Comparison of ENCODE assay signal across 22 mouse cellular contexts in the genomic region with DNA sequence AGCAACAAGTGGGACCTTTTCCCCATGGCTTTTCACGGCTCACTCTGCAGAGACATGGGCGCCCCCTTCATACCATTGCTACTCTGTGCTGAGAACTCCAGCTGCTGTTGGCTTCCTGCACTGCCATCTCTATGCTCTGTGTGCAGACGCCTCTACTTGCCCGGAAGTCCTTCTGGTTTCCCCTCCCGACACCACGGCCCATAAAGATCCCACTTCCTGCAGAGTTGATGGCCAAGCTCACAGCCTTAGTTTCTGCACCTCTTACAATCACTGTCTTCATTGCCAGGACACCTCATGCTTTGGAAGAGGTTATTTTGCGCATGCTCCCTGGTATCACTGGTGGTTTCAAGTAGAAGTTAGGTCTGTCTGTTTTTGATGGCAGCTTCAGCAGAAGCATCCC.
DNase-seq lines count a peak whose midpoint lies in the region; ATAC-seq and TF ChIP-seq lines count a peak whose summit lies in the region.
"Had no signal": no experiment of that assay in that cellular context is flagged by ENCODE, and none has a peak within 500 bp of the region (broad histone marks: within the 10 kb centered on the region; RNA-seq: fewer than 3 reads in every experiment).

No protein-coding gene starts in this region.

- no peaks in the 10 kb centered on the region for H3K36me3 ChIP-seq in thymus, adult 2 months (ENCODE audit: control insufficient read depth, insufficient read depth, low read length)
- H3K36me3 ChIP-seq in neural tube, embryonic 15.5 days, result no peaks in the 10 kb centered on the region
- H3K36me3 ChIP-seq: embryonic facial prominence, embryonic 12.5 days; embryonic facial prominence, embryonic 15.5 days; forebrain, embryonic 15.5 days; hindbrain, embryonic 12.5 days; hindbrain, embryonic 15.5 days had no signal

- no peak for TF ChIP-seq CTCF in thymus, adult 2 months (IDR thresholded peaks at IDR 0.05; ENCODE audit: borderline replicate concordance, control insufficient read depth, extremely low read depth, insufficient read depth, low read length, poor library complexity)

- peak; percentile 28 to 33 for DNase-seq in CD8-positive naive resting alpha-beta T cell, adult 2 months (ENCODE audit: low read depth in 2 of 2, low spot score in 2 of 2)
- DNase-seq in T-cell, adult 2 months (ENCODE audit: low spot score), result peak; percentile 54
- peak; percentile 42 for DNase-seq in thymus, adult 2 months
- DNase-seq in thymus, postnatal 25 days, result peak; percentile 42
- DNase-seq in cerebellum, postnatal 4 days (ENCODE audit: low spot score in 2 of 2), result no peak
- no peak for DNase-seq in layer of hippocampus, adult 9-10 months (ENCODE audit: low spot score)
- no peak for DNase-seq in adrenal gland, postnatal 10 days
- DNase-seq: adrenal gland, postnatal 14 days; cerebellum, adult 11 months; cerebellum, adult 2 months; cerebellum, adult 9-11 months; cerebellum, postnatal 25 days; gastrocnemius, postnatal 25 days; heart, adult 2 months had no signal

- no peaks in the 10 kb centered on the region for H3K4me1 ChIP-seq in thymus, adult 2 months (replicated peaks; ENCODE audit: control insufficient read depth, insufficient read depth, low read length)
- no peaks in the 10 kb centered on the region for H3K4me1 ChIP-seq in neural tube, embryonic 15.5 days
- H3K4me1 ChIP-seq: embryonic facial prominence, embryonic 12.5 days; embryonic facial prominence, embryonic 15.5 days; forebrain, embryonic 15.5 days; hindbrain, embryonic 12.5 days; hindbrain, embryonic 15.5 days had no signal

- H3K4me2 ChIP-seq in neural tube, embryonic 15.5 days, result no peak overlapping the region
- H3K4me2 ChIP-seq: embryonic facial prominence, embryonic 12.5 days; embryonic facial prominence, embryonic 15.5 days; forebrain, embryonic 15.5 days; heart, embryonic 11.5 days; hindbrain, embryonic 12.5 days; hindbrain, embryonic 15.5 days had no signal

- ATAC-seq in neural tube, embryonic 15.5 days (ENCODE audit: low FRiP score), result no peak
- ATAC-seq: CD4-positive, CD25-positive, alpha-beta regulatory T cell, adult 4 months; forebrain, embryonic 15.5 days had no signal

- H3K9me3 ChIP-seq in neural tube, embryonic 15.5 days (replicated peaks), result no peaks in the 10 kb centered on the region
- H3K9me3 ChIP-seq: embryonic facial prominence, embryonic 12.5 days; embryonic facial prominence, embryonic 15.5 days; forebrain, embryonic 15.5 days; hindbrain, embryonic 12.5 days; hindbrain, embryonic 15.5 days had no signal

- TF ChIP-seq POLR2A in thymus, adult 2 months (IDR thresholded peaks at IDR 0.05; ENCODE audit: control insufficient read depth, extremely low read depth, insufficient read depth, low read length, poor library complexity), result no peak

- H3K27ac ChIP-seq in thymus, adult 2 months (ENCODE audit: control insufficient read depth, insufficient read depth, low read length), result no peak overlapping the region
- H3K27ac ChIP-seq in neural tube, embryonic 15.5 days (replicated peaks), result no peak overlapping the region
- H3K27ac ChIP-seq: embryonic facial prominence, embryonic 12.5 days; embryonic facial prominence, embryonic 15.5 days; forebrain, embryonic 15.5 days; heart, adult 2 months; hindbrain, embryonic 12.5 days; hindbrain, embryonic 15.5 days had no signal

- no peaks in the 10 kb centered on the region for H3K27me3 ChIP-seq in thymus, adult 2 months (ENCODE audit: control insufficient read depth, insufficient read depth, low read length)
- no peaks in the 10 kb centered on the region for H3K27me3 ChIP-seq in neural tube, embryonic 15.5 days (replicated peaks)
- H3K27me3 ChIP-seq: embryonic facial prominence, embryonic 12.5 days; embryonic facial prominence, embryonic 15.5 days; forebrain, embryonic 15.5 days; hindbrain, embryonic 12.5 days; hindbrain, embryonic 15.5 days had no signal

- H3K4me3 ChIP-seq in thymus, adult 2 months (ENCODE audit: control insufficient read depth, insufficient read depth, low read length), result no peak overlapping the region
- no peak overlapping the region for H3K4me3 ChIP-seq in neural tube, embryonic 15.5 days (replicated peaks)
- H3K4me3 ChIP-seq: embryonic facial prominence, embryonic 12.5 days; embryonic facial prominence, embryonic 15.5 days; forebrain, embryonic 15.5 days; heart, adult 2 months; hindbrain, embryonic 12.5 days; hindbrain, embryonic 15.5 days had no signal

- WGBS in thymus, adult 2 months, result 53% methylated on average over 7 of the region's 7 CpGs
- WGBS in neural tube, embryonic 15.5 days, result 91% methylated on average over 7 of the region's 7 CpGs

- no peak overlapping the region for H3K9ac ChIP-seq in neural tube, embryonic 15.5 days (replicated peaks)
- H3K9ac ChIP-seq: embryonic facial prominence, embryonic 12.5 days; embryonic facial prominence, embryonic 15.5 days; forebrain, embryonic 15.5 days; hindbrain, embryonic 12.5 days; hindbrain, embryonic 15.5 days had no signal

Comparison
In these comparisons a context has a peak if more than half of its experiments do, and no peak if none do; other contexts are left out.
1. DNase-seq: peak in CD8-positive naive resting alpha-beta T cell, adult 2 months (2 of 2), T-cell, adult 2 months (single experiment), thymus, adult 2 months (single experiment) and thymus, postnatal 25 days (single experiment); none in cerebellum, postnatal 4 days (0 of 2), layer of hippocampus, adult 9-10 months (single experiment) and adrenal gland, postnatal 10 days (single experiment).